Mouse (Mus musculus) right cerebral cortex, postnatal 25 days (tissue): ENCODE results near the gene Thop1.

Experiments
- DNase-seq: peaks from one replicate; pipeline ENCODE4 v3.0.0; 2022

Thop1 gene

DNA sequence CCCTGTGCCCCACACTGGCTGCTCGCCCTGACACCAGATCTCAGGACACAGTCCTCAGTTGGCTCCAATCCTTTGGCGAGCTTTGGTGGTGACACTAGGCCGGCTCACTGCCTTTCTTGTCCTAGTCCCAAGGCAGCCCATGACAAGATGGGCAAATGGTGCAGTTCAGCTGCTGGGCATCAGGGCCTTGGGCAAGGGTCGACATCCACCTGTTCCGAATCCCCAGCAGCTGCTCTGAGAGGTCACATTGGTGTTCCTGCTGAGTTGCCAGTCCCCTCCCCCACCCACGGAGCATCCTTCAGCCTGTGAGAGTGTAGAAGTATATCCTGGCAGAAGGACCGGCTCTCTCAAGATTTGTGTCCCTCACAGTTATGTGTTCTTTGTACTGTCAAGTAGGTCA lies 50.8 kb downstream of the Thop1 start:
- no peak for DNase-seq

GRCm38 (mm10) chr10:81122889-81123288 lies 53.1 kb downstream of the Thop1 start:
- no peak for DNase-seq

- DNase-seq, result no peak
These were observed 53.7 kb downstream of the Thop1 start for GRCm38 (mm10) chr10:81123500-81123899.
